Mouse (Mus musculus) C2C12 (cell line): ENCODE measurements around the gene Mc3r. TPM values are rescaled to one million over a fixed set of nuclear protein-coding genes. Genes with fewer than 3 reads are reported as not detected.

Experiments used
- H3K27me3 ChIP-seq: one replicate; pipeline ENCODE4 v1.6.1; 2011; ENCODE audit not compliant: control insufficient read depth, insufficient read depth, insufficient read length
- H3K36me3 ChIP-seq: one replicate; pipeline ENCODE4 v1.6.1; 2011; ENCODE audit not compliant: control insufficient read depth, insufficient read depth
- H3K4me3 ChIP-seq: one replicate; pipeline ENCODE4 v1.5.1; 2011; ENCODE audit warnings: mild to moderate bottlenecking, control low read depth; ENCODE audit not compliant: poor library complexity, insufficient read depth, severe bottlenecking
- H3K79me2 ChIP-seq: one replicate; pipeline ENCODE4 v1.6.1; 2011; ENCODE audit not compliant: control insufficient read depth, insufficient read depth
- H3K79me3 ChIP-seq: one replicate; pipeline ENCODE4 v1.6.1; 2011; ENCODE audit warnings: low read depth, control low read depth
- H3ac ChIP-seq: one replicate; pipeline ENCODE3; 2011; ENCODE audit warnings: low read depth; ENCODE audit not compliant: control insufficient read depth, insufficient read length
- CEBPB ChIP-seq: IDR thresholded peaks from one replicate; pipeline ENCODE4 v1.6.1; 2011; ENCODE audit warnings: low read depth, mild to moderate bottlenecking, control low read depth, moderate library complexity
- CTCF ChIP-seq: IDR thresholded peaks from one replicate; pipeline ENCODE4 v1.5.1; 2011; ENCODE audit not compliant: control insufficient read depth, insufficient read depth, insufficient read length
- FOSL1 ChIP-seq: IDR thresholded peaks from one replicate; pipeline ENCODE4 v1.8.0; 2011; ENCODE audit warnings: mild to moderate bottlenecking, low read length; ENCODE audit not compliant: poor library complexity, insufficient read depth, severe bottlenecking
- MAX ChIP-seq: IDR thresholded peaks from one replicate; pipeline ENCODE4 v1.6.1; 2011; ENCODE audit warnings: mild to moderate bottlenecking, control low read depth
- MYOD1 ChIP-seq: IDR thresholded peaks from one replicate; pipeline ENCODE4 v1.6.1; 2011; ENCODE audit warnings: low read depth; ENCODE audit not compliant: control insufficient read depth, insufficient read length
- MYOG ChIP-seq: IDR thresholded peaks from one replicate; pipeline ENCODE4 v1.6.1; 2011; ENCODE audit not compliant: control insufficient read depth, insufficient read length; ENCODE audit errors: extremely low read depth
- USF1 ChIP-seq: IDR thresholded peaks from one replicate; pipeline ENCODE4 v1.6.1; 2011; ENCODE audit warnings: low read depth, mild to moderate bottlenecking, control low read depth, moderate library complexity
- polyA plus RNA-seq: library from polyadenylated mRNA; unstranded; fragments of >200 nt; fragmentation: generic; extraction: Trizol; gene quantifications from one replicate; pipeline ENCODE4 v1.2.1, GENCODE M21; 2012; ENCODE audit warnings: missing spikeins

Mc3r gene
- polyA plus RNA-seq, 1 experiment, result 0.01 TPM

DNA sequence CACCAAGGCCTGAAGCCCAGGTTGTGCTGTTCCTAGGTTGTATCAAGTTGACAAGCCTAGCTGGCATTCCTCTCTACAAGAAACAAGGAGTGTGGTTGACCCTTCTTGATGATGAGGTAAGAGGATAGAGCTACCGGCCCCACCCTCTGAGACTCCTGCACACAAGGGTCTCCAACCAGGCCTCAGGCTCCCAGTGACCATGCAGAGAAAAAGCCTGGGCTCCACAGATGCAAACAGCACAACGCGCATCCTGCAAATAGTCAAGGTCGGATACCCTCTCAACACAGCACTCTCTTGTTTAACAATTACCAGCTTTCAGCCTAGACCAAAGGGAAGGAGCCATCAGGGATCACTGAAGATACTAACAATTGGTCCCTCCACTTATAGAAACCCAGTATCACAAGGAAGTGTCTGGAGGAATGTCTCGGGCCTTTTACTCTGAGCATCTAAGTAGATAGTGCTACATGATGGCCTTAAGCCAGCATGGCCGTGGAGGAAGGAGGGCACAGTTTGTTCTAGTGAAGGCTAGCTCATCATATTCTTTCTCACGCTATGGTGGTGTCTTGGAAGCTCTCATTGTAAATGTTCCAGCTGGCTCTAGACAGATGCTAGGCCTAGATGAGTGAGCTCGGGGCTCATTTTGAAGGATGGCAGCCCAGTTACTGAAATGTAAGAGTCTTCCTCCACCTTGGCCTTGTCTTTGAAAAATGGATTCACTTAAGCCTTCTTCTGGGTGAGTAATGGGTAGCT, 24.7 kb upstream of the Mc3r start:
- Histone ChIP-seq H3K79me2 (no peaks in the 10 kb centered on the region), H3K36me3 (no peaks in the 10 kb centered on the region), H3K4me3 (no peak overlapping the region), H3ac (no peak overlapping the region), H3K27me3 (peaks cover 7% of the 10 kb centered on the region), H3K79me3 (no peaks in the 10 kb centered on the region)
- no peak for TF ChIP-seq CEBPB
- TF ChIP-seq MAX, result no peak
- no peak for TF ChIP-seq FOSL1

DNA sequence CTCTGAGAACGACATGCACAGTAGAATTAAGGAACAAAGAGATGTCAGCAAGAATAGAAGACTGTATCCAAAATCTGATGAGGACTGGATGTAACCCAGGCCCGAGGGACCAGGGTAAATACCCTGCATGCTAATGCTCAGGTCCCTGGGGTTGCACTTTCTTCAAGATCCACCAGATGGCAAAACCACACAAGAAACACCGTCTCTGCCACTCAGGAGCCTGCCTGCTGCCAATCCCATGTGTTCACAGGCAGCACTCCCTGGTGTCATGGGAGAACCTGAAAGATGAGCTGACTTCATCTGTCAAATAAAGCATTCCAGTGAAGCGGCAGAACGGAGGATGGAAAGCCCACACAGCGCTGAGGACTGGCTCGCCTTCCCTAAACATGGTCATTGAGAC, 21.3 kb upstream of the Mc3r start:
- Histone ChIP-seq H3K79me3 (no peaks in the 10 kb centered on the region), H3K4me3 (no peak overlapping the region), H3K36me3 (no peaks in the 10 kb centered on the region), H3ac (no peak overlapping the region), H3K79me2 (no peaks in the 10 kb centered on the region), H3K27me3 (peaks cover 7% of the 10 kb centered on the region)
- TF ChIP-seq MYOD1 (no peak), USF1 (no peak), CTCF (no peak), CEBPB (no peak), MAX (no peak), MYOG (no peak), FOSL1 (no peak)

DNA sequence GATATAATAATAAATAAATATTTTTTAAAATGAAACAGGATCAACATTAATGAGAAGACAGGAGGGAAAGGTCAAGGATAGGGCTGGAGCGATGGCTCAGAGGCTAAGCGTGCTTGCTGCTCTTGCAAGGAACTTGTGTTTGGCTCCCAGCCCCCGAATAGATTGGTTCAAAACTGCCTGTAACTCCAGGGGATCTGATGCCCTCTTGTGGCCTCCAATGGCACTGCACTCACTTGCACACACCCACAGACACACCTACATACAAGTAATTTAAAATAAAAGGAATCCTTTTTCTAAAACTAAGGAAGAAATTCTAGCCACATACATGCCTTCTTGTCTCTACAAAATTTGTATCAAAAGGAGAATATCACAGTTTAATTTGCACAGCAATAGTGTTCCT, 20.5 kb upstream of the Mc3r start:
- Histone ChIP-seq H3K27me3 (peaks cover 7% of the 10 kb centered on the region), H3K79me2 (no peaks in the 10 kb centered on the region)
- TF ChIP-seq MAX (no peak), MYOD1 (no peak), FOSL1 (no peak), USF1 (no peak), MYOG (no peak), CEBPB (no peak), CTCF (no peak)

DNA sequence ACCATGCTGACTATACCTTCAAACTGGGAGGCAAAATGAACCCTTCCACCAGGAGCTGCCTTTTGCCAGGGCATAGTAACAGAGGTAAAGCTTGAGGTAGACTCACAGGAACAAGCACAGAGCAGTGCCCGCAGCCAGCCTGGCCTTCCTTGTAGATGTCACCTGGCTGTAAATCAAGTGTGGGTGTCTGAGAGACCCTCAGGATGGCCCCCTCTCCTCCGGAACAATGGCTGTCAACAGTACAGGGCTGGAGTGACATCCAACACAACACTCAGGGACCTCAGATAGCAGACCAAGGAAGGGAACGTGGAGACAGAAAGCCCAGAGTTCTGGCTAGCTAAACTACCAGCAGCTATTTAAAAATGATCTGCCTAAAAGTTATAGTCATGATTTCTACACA, 19.1 kb upstream of the Mc3r start:
- H3K36me3 ChIP-seq, result no peaks in the 10 kb centered on the region
- H3K79me2 ChIP-seq, result no peaks in the 10 kb centered on the region
- H3K4me3 ChIP-seq, result no peak overlapping the region
- H3K79me3 ChIP-seq, result no peaks in the 10 kb centered on the region
- no peak overlapping the region for H3ac ChIP-seq
- TF ChIP-seq MYOD1, result no peak
- TF ChIP-seq FOSL1, result no peak
- no peak for TF ChIP-seq USF1
- TF ChIP-seq MAX, result no peak
- H3K27me3 ChIP-seq, result peaks cover 1% of the 10 kb centered on the region

More for the DNA sequence above, 20.5 kb upstream of the Mc3r start:
- H3ac ChIP-seq, result no peak overlapping the region
- H3K4me3 ChIP-seq, result no peak overlapping the region
- H3K36me3 ChIP-seq, result no peaks in the 10 kb centered on the region
- H3K79me3 ChIP-seq, result no peaks in the 10 kb centered on the region

DNA sequence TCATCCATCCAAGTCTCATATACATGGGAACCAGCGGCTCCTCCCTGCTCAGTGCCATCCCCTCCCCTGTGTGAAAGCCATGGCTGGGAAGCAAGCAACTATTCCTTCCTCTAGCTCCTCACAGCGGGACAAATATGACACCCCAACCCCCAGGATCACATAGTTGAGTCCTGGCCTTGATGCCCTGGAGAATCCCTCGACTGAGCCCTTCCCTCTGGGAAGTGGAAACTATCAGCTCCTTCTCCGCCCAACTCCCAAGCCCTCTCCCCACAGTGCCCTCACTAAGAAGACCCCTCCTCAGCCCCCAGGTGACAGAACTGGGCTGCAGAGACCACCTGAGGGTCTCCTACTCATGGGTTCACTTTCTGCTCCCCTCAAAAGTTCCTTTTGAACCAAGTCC, 18.2 kb upstream of the Mc3r start:
- Histone ChIP-seq H3K27me3 (peaks cover 3% of the 10 kb centered on the region), H3K4me3 (no peak overlapping the region), H3K36me3 (no peaks in the 10 kb centered on the region), H3K79me3 (no peaks in the 10 kb centered on the region), H3K79me2 (no peaks in the 10 kb centered on the region), H3ac (no peak overlapping the region)
- TF ChIP-seq CEBPB (no peak), MYOD1 (no peak), MAX (no peak)

DNA sequence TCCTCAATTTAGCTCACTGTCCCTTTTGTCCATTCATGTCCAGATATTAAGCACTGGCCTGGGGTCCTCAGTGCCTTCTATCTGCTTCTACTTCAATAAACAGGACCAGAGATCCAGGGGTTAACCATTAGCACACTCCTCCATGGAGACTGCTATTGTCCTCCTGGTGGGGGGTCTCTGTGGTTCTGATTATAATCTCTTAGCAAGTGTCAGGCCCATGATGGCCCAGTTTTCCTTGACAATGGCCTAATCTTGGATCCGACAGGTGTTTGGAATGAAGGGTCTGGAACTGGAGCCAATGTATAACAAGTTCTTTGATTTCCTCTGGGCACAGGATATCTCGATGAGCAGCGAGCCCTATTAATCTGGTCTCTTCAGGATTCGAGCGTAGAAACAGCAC, 10.1 kb upstream of the Mc3r start:
- H3K4me3 ChIP-seq, result no peak overlapping the region
- TF ChIP-seq MYOD1 (no peak), CEBPB (no peak), FOSL1 (no peak), MYOG (no peak), CTCF (no peak), MAX (no peak), USF1 (no peak)
- H3K79me2 ChIP-seq, result no peaks in the 10 kb centered on the region
- H3K36me3 ChIP-seq, result no peaks in the 10 kb centered on the region
- no peak overlapping the region for H3ac ChIP-seq
- no peaks in the 10 kb centered on the region for H3K79me3 ChIP-seq
- peaks cover 7% of the 10 kb centered on the region for H3K27me3 ChIP-seq
